Mouse (Mus musculus) thymus, adult 2 months (tissue): ENCODE data around the gene Calhm2.

Experiments
- CTCF ChIP-seq: fragments of 200-500 bp; IDR thresholded peaks from 2 replicates; pipeline ENCODE4 v1.5.1; 2012; ENCODE audit warnings: mild to moderate bottlenecking, control low read depth, low read length, moderate library complexity, borderline replicate concordance; ENCODE audit not compliant: control insufficient read depth, poor library complexity, insufficient read depth; ENCODE audit errors: extremely low read depth
- POLR2A ChIP-seq: fragments of 200-500 bp; IDR thresholded peaks from 2 replicates; pipeline ENCODE4 v1.6.1; 2012; ENCODE audit warnings: mild to moderate bottlenecking, low read length, control low read depth, moderate library complexity; ENCODE audit not compliant: control insufficient read depth, poor library complexity, insufficient read depth; ENCODE audit errors: extremely low read depth

DNA sequence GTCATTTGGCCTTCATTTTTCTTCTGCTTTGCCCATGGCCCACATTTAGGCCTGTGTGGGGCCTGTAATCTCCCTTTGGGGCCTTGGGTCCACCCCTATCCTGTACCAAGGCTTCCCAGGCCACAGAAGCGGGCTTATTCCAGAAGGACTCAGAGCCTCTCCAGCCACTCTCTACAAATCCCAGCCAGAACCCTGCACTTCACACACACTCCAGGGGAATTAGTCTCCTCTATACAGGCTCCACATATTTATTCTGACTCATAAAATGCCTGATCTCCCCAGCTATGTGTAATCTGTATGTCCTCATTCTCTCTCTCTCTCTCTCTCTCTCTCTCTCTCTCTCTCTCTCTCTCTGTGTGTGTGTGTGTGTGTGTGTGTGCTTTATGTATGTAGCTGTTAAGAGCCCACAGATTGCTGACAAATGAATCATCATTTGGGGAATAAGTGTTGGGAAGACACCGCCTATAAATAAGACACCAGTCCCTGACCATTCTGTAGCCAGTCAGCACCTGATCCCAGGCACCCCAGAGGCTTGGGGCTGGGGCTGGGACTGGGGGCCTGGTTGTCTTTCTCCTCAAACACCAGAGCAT, 38.9 kb upstream of the Calhm2 start:
- TF ChIP-seq CTCF (no peak), POLR2A (no peak)
